Mouse (Mus musculus): ENCODE measurements around the gene Nfasc.

GRCm38 (mm10) chr1:132541171-132541823 lies 200.3 kb downstream of the Nfasc start:
- TF ChIP-seq CTCF (IDR thresholded peaks at IDR 0.05; ENCODE audit: control insufficient read depth, insufficient read depth, low read length) (no peak), POLR2A (IDR thresholded peaks at IDR 0.05; ENCODE audit: borderline replicate concordance, control insufficient read depth, low read depth, low read length) (no peak)
